Mouse (Mus musculus) lung, embryonic 14.5 days (tissue): ENCODE data around the gene Clic1. TPM values are rescaled to one million over a fixed set of nuclear protein-coding genes. Genes with fewer than 3 reads are reported as not detected.
A peak's percentile ranks its signal among the peaks of the same experiment; 100 is the strongest.

ENCODE experiments used
- ATAC-seq: fragments of 200-750 bp; cut with Nextera tagmentation; 2 replicates; pipeline ENCODE4 v1.8.0; 2017; ENCODE audit warnings: mild to moderate bottlenecking, moderate TSS enrichment, moderate library complexity; ENCODE audit not compliant: insufficient read depth
- DNase-seq: peaks from one replicate; pipeline ENCODE4 v3.0.0-alpha.2; 2015
- H3K27ac ChIP-seq: fragments of 300-500 bp; sonication (generic); 2 replicates; pipeline ENCODE4 v1.5.1; 2014; ENCODE audit warnings: low read depth, mild to moderate bottlenecking, moderate library complexity
- H3K27me3 ChIP-seq: fragments of 300-500 bp; sonication (generic); 2 replicates; pipeline ENCODE4 v1.6.1; 2014; ENCODE audit warnings: low read length, control low read depth; ENCODE audit not compliant: insufficient read depth
- H3K36me3 ChIP-seq: fragments of 300-500 bp; sonication (generic); 2 replicates; pipeline ENCODE4 v1.6.1; 2014; ENCODE audit warnings: control low read depth; ENCODE audit not compliant: insufficient read depth
- H3K4me1 ChIP-seq: fragments of 300-500 bp; sonication (generic); 2 replicates; pipeline ENCODE4 v1.6.1; 2014; ENCODE audit warnings: antibody characterized with exemption, control low read depth; ENCODE audit not compliant: insufficient read depth
- H3K4me2 ChIP-seq: fragments of 300-500 bp; sonication (generic); 2 replicates; pipeline ENCODE4 v1.6.1; 2014; ENCODE audit warnings: mild to moderate bottlenecking
- H3K4me3 ChIP-seq: fragments of 300-500 bp; sonication (generic); 2 replicates; pipeline ENCODE4 v1.5.1; 2014; ENCODE audit warnings: low read depth, low read length
- H3K9ac ChIP-seq: fragments of 300-500 bp; sonication (generic); 2 replicates; pipeline ENCODE4 v1.6.1; 2014
- H3K9me3 ChIP-seq: fragments of 300-500 bp; sonication (generic); 2 replicates; pipeline ENCODE4 v1.6.1; 2016; ENCODE audit warnings: low read depth, low read length, control low read depth
- CTCF ChIP-seq: IDR thresholded peaks from 2 replicates; pipeline ENCODE4 v1.5.1; 2016; ENCODE audit warnings: antibody characterized with exemption, low read depth
- WGBS: fragments of 180-500 bp; shearing (Covaris S2); extraction: QIAGEN DNeasy Blood & Tissue Kit; methylation state at CpG from one replicate; pipeline ENCODE4 v1.1.7; 2014; 5-methylcytosine and 5-hydroxymethylcytosine counted together
- polyA plus RNA-seq: library from polyadenylated mRNA; unstranded; fragments of >200 nt; fragmentation: Nextera tagmentation; extraction: Ambion mirVana; gene quantifications from 2 replicates; pipeline ENCODE4 v1.2.1, GENCODE M21; 2014

Clic1 gene
- polyA plus RNA-seq, 1 experiment from 2014 or later, result 73.6 TPM

DNA sequence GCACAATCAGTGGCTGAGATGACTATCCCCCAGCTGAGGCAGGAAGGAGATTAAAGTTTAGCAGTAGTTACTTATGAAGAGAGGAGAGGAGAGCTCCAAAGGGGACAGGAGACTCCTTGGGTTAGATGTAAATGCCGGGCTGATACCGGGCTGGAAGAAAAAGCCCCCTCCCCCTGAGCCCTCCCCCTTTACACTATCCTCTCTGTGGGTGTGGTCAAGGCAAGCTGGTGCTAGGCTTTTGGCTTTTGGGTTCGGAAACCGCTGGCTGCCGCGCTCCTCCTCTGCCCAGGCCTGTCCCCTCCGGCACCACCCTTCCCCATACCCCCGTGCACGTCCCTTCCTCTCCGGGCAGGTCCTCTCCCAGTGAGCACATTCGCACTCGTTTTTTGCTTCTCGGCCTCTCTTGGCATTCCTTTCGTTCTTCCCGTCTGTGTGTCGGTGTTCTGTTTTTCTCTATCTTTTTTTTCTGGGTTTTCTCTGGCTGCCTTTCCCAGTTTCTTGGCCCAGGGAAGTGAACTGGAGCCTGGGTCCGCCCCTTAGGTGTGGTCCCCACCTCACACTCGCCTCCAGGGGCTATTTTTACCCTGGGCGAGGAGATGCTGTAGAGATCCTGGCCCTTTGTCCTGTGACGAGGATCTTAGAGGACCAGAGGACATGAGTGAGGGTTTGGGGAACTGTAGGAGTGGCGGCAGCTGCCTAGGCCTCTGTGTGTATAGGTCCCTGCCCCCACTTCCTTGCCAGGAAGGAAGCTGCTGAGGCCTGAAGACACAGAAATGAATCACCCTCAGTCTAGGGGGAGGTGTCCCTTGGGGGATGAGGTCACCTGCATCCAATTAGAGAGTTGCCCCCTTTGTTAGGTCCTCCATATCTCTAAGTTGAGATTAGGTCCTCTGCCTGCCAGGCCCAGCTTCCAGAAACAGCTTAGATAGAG lies 1.7 kb downstream of the Clic1 start:
- H3K4me3 ChIP-seq, result peak overlapping the region; percentile 54
- H3K4me1 ChIP-seq, result peaks cover 29% of the 10 kb centered on the region
- DNase-seq, result peak; percentile 84
- no peak for TF ChIP-seq CTCF
- peak overlapping the region; percentile 87 for H3K9ac ChIP-seq
- no peaks in the 10 kb centered on the region for H3K9me3 ChIP-seq
- WGBS, result under 1% methylated on average over 21 of the region's 21 CpGs
- peak overlapping the region; percentile 92 for H3K4me2 ChIP-seq
- peaks cover 44% of the 10 kb centered on the region for H3K36me3 ChIP-seq
- peak overlapping the region; percentile 99 for H3K27ac ChIP-seq
- H3K27me3 ChIP-seq, result no peaks in the 10 kb centered on the region
- ATAC-seq, result peak; percentile 54

DNA sequence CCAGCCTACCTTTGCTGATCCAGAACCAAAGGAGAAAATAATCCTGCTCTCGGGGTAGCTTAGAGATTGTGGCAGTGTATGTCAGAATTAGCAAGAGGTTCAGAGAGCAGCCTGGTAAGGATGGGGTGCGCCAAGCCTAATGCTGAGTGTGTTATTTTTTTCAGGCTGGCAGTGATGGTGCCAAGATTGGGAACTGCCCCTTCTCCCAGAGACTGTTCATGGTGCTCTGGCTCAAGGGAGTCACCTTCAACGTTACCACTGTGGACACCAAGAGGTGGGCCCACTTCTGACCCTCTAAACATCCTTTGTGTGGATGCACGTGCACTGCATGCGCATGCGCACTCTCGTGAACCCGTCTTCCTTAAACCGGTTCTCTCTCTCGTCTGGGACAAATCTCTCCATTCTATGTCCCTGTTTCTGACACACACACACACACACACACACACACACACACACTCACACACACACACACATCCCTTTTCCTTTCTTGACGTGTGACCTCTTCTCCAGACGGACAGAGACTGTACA lies 2.6 kb downstream of the Clic1 start:
- Histone ChIP-seq H3K4me2 (peak overlapping the region; percentile 92), H3K36me3 (peaks cover 52% of the 10 kb centered on the region), H3K27me3 (no peaks in the 10 kb centered on the region), H3K9me3 (no peaks in the 10 kb centered on the region), H3K4me1 (peaks cover 24% of the 10 kb centered on the region), H3K9ac (peak overlapping the region; percentile 87), H3K27ac (peak overlapping the region; percentile 99), H3K4me3 (peak overlapping the region; percentile 54)
- no peak for ATAC-seq
- 71% methylated on average over 12 of the region's 12 CpGs for WGBS
- no peak for DNase-seq
- TF ChIP-seq CTCF, result no peak

GRCm38 (mm10) chr17:35055691-35056495 lies 6.1 kb downstream of the Clic1 start:
- DNase-seq, result no peak
- 89% methylated on average over 7 of the region's 7 CpGs for WGBS
- H3K4me2 ChIP-seq, result no peak overlapping the region

GRCm38 (mm10) chr17:35057090-35057489 lies 7.3 kb downstream of the Clic1 start:
- Histone ChIP-seq H3K36me3 (peaks cover 84% of the 10 kb centered on the region), H3K27ac (no peak overlapping the region)

More at GRCm38 (mm10) chr17:35055691-35056495, 6.1 kb downstream of the Clic1 start:
- H3K27ac ChIP-seq, result no peak overlapping the region
- H3K27me3 ChIP-seq, result no peaks in the 10 kb centered on the region
- no peak overlapping the region for H3K9ac ChIP-seq
- no peaks in the 10 kb centered on the region for H3K9me3 ChIP-seq
- no peak overlapping the region for H3K4me3 ChIP-seq
- no peak for TF ChIP-seq CTCF
- no peak for ATAC-seq
- peaks cover 75% of the 10 kb centered on the region for H3K36me3 ChIP-seq
- H3K4me1 ChIP-seq, result peaks cover 15% of the 10 kb centered on the region

DNA sequence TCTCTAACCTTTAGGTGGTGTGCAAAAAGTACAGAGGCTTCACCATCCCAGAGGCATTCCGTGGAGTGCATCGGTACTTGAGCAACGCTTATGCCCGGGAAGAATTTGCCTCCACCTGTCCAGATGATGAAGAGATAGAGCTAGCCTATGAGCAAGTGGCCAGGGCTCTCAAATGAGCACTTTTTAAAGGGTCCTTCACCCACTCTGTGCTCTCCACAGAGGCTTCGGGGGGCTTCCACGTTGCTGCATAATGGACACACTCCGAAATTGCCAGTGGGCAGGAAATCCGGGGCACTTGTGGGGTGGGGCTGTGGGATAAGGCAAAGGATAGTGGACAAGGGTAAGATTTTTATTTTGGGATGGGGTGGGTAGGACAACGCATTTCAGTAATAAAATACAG lies 8.6 kb downstream of the Clic1 start:
- peak overlapping the region; percentile 93; the same call in 1 of the 2 replicates for H3K27ac ChIP-seq
- H3K27me3 ChIP-seq, result no peaks in the 10 kb centered on the region
- WGBS, result 49% methylated on average over 9 of the region's 9 CpGs
- TF ChIP-seq CTCF, result no peak
- peak overlapping the region; percentile 84 for H3K4me3 ChIP-seq
- no peaks in the 10 kb centered on the region for H3K9me3 ChIP-seq
- peak overlapping the region; percentile 97 for H3K4me2 ChIP-seq
- 0 out of 2 replicates have a peak overlapping the region, but pooled peaks have one; percentile 83 for H3K9ac ChIP-seq
- DNase-seq (no peak), ATAC-seq (peak; percentile 0; the same call in 1 of the 2 replicates)
- peaks cover 83% of the 10 kb centered on the region for H3K36me3 ChIP-seq
- H3K4me1 ChIP-seq, result peaks cover 10% of the 10 kb centered on the region

More at GRCm38 (mm10) chr17:35057090-35057489, 7.3 kb downstream of the Clic1 start:
- Histone ChIP-seq H3K4me2 (no peak overlapping the region), H3K4me1 (peaks cover 13% of the 10 kb centered on the region), H3K4me3 (no peak overlapping the region), H3K9me3 (no peaks in the 10 kb centered on the region), H3K27me3 (no peaks in the 10 kb centered on the region), H3K9ac (no peak overlapping the region)
- ATAC-seq (no peak), DNase-seq (no peak)
- WGBS, result 66% methylated on average over 3 of the region's 3 CpGs
- no peak for TF ChIP-seq CTCF

GRCm38 (mm10) chr17:35058911-35059892 lies 9.4 kb downstream of the Clic1 start, which contains the start of gene Ddah2:
Gene Ddah2, plus strand, starts transcription at chr17:35059035.
- WGBS, result under 1% methylated on average over 57 of the region's 57 CpGs

More at GRCm38 (mm10) chr17:35058911-35059892, 9.4 kb downstream of the Clic1 start, which contains the start of gene Ddah2:
- H3K4me2 ChIP-seq, result peak within 1 kb of the TSS; percentile 97
- peak; percentile 92 for ATAC-seq
- peak; percentile 99 for DNase-seq
- no peaks in the 10 kb centered on the region for H3K9me3 ChIP-seq
- no peaks in the 10 kb centered on the region for H3K27me3 ChIP-seq
- H3K9ac ChIP-seq, result peak within 1 kb of the TSS; percentile 83
- H3K4me1 ChIP-seq, result peaks cover 10% of the 10 kb centered on the region
- peak within 1 kb of the TSS; percentile 93 for H3K27ac ChIP-seq
- H3K4me3 ChIP-seq, result peak within 1 kb of the TSS; percentile 84
- TF ChIP-seq CTCF, result peak; percentile 75
- peaks cover 74% of the 10 kb centered on the region for H3K36me3 ChIP-seq
